Mouse (Mus musculus) liver, postnatal 0 days (tissue): Measurements from ENCODE around the gene Ttc28.

Experiments
- CTCF ChIP-seq: sonication (generic); IDR thresholded peaks from 2 replicates; pipeline ENCODE4 v1.5.1; 2016; ENCODE audit warnings: antibody characterized with exemption, low read depth
- EP300 ChIP-seq: IDR thresholded peaks from 2 replicates; pipeline ENCODE4 v1.6.1; 2016; ENCODE audit warnings: antibody characterized with exemption, low read depth, mild to moderate bottlenecking

DNA sequence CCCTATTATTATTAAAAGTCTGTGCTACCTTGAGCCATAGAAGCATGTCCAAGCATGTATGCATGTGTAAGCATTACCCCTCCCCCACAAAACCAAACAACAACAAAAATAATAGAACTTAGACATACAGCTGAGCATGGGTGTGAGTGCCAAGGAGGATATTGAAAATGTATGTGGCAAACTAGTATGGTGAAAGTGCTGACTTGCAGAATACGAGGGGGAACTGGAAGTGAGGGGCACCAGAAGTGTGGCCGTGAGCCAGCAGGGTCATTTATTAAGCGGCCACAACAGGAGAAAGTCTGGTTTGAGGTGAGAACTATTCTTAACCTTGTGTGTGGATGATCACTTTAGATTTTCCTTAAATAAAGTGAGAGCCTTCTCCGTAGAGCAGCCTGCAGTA lies 148.7 kb downstream of the Ttc28 start:
- TF ChIP-seq CTCF (no peak), EP300 (no peak)
